Mouse (Mus musculus): ENCODE measurements around the gene Tent4b.

The Tent4b gene

GRCm38 (mm10) chr8:88228286-88228685 is 29.3 kb downstream of the Tent4b start:
- DNase-seq (ENCODE audit: low spot score in 2 of 2): no peak

GRCm38 (mm10) chr8:88228800-88229199 is 29.8 kb downstream of the Tent4b start:
- DNase-seq (ENCODE audit: low spot score in 2 of 2): no peak

GRCm38 (mm10) chr8:88236666-88237065 is 37.7 kb downstream of the Tent4b start:
- DNase-seq (ENCODE audit: low spot score in 2 of 2): no peak

DNA sequence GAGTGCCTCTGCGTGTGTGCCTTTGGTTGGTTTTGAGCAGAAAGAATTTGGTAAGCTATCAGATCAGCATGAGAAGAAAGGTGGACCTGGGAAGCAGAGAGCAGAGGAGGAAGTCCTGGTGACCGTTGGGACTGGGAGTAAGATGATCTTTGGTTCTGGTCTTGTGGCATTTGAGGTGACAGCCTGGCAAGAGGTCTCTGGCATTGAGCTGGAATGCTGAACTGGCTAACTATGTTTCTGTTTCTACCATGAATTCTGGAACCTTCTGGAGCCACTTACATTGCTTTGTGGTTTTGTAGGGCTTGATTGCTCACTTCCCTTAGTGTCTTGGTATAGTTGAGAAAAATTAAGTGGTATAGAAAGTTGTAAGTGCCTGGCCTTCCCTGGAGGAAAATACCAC is 38.6 kb downstream of the Tent4b start:
- no peak for DNase-seq (ENCODE audit: low spot score in 2 of 2)

DNA sequence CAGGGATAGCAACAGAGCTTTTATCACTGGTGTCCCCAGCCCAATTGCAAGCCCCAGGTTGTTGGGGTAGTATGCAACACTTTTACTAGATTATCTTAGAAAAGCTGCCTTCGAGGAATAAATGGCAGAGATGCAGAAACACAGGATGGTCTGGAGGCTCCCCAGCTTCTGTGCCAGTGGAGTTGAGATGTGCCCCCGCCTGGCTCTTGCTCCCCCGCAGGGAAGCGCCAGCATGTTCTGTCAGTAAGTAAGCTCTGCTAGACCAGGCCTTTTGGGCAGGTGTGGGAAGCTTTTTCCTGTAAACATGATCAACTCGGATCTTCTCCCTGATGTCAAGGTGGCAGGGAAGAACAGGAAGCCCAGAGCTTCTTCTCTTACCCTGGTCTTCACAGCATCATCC is 40.3 kb downstream of the Tent4b start:
- no peak for DNase-seq (ENCODE audit: low spot score in 2 of 2)

DNA sequence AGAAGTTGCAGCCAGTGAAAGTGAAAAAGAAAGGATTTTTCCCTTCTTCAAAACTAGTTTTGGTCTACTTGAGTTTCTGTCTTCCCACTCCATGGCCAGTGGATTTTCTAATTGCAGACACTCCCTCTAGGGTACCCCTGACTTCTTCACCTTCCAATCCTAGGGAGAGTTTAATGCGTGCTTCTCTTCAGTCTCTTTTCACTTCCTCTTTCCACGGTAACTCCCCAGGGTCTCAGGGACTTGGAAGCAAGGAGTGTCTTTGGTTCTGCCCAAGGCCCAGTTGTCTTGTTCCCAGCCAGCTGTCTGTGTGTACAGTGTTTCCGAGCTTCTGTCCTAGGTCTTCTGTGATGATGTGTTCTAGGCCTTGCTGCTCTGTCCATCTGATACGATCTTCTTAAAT is 42.9 kb downstream of the Tent4b start:
- DNase-seq (ENCODE audit: low spot score in 2 of 2): no peak

- peak; percentile 50 to 56 for DNase-seq (ENCODE audit: low spot score in 2 of 2)
These were observed 45.3 kb downstream of the Tent4b start for GRCm38 (mm10) chr8:88244298-88244697.

- DNase-seq (ENCODE audit: low spot score in 2 of 2): peak in 1 of 2 experiments; percentile 42
These were observed 53.8 kb downstream of the Tent4b start for GRCm38 (mm10) chr8:88252791-88253190.

DNA sequence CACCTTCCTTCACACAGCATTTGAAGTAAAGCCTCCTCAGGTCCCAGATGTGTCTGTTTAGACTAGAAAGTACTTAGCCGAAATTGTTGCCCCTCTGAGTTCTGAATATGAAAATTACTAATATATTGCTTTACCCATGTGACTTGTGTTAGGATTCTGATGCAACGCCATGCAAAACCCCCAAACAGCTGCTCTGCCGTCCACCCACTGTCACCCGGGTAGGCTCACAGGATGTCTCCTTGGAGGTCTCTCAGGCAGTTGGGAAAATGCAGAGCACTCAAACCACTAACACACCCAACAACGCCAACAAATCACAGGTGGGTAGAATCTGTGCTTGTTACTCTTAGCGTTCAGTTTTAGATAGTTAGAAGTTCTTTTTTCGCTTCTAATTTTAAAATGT is 55.9 kb downstream of the Tent4b start:
- DNase-seq (ENCODE audit: low spot score in 2 of 2): no peak

DNA sequence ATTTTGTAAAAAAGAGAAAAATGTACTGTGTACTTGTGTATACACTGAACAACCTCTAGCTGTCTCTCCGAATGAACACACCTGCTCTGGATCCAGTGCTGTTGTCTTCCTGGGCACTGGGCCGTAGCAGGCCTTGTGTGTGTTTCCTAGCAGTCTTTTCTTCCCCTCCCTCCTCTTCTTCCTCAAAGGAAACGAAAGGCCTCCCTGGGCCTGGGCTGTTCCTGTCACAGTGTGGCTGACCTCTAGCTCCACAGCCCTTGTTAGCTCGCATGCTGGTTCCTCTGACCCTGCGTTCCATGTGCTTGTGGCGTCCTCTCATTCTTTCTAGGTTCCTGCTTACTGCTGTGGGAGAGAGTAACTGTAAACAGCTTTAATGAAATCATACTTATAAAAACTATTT is 59.0 kb downstream of the Tent4b start:
- no peak for DNase-seq (ENCODE audit: low spot score in 2 of 2)

- DNase-seq (ENCODE audit: low spot score in 2 of 2): no peak
These were observed 59.5 kb downstream of the Tent4b start for GRCm38 (mm10) chr8:88258544-88258943.

GRCm38 (mm10) chr8:88260466-88260980 is 61.5 kb downstream of the Tent4b start:
- DNase-seq (ENCODE audit: low spot score in 2 of 2): no peak

DNA sequence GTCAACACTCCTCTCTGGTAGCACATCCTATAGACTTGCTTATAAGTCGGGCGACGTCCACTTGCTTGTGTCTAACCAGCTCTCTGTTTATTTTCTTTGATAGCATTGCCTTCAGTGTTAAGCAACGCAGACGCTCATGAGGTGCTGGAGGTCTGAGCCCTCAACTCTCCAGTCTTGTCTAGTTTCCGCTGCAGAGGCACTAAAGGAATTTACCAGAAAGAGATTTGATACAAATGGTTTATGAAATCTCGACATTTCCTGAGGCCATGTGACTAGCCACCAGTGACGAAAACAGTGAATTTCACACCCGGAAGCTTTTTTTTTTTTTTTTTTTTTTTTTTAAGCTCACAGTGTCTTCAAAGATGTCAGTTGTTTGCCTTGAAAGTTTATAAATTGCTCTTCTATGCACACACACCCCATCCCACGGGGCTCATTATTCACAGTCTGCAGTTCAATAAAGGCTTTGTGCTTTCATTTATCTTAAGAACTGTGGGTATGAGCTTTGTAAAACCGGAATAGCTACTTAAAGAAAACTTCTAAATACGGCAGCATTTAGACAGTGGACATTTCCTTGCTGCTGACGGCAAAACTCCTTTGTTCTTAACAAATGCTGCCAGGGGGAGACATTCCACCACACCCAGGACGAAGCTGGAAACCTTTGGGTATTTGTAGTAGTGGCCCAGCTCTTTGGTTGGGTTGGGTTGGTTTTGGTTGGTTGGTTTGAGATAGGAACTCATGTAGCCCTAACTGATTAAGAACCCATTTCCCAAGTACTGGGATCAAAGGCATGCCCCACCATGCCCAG is 64.0 kb downstream of the Tent4b start:
- no peak for DNase-seq (ENCODE audit: low spot score in 2 of 2)

DNA sequence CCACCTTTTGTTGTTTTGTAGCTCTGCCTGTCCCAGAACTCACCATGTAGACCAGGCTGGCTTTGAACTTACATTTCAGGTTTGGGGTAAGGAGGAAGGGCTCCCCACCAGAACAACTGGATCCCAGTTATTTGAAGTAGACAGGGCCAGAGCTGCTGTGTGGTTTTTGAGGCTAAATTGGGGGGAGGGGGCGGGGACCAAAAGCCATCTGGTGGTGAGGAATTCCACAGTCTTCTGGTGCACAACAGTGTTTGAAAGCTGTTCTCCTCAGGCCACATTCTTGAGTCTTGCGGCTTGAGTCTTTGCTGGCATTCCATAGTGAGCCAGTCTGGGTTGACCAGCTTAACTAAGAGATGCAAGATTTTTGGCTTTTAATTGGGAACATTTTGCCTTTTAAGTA is 66.5 kb downstream of the Tent4b start:
- DNase-seq (ENCODE audit: low spot score in 2 of 2): no peak

DNA sequence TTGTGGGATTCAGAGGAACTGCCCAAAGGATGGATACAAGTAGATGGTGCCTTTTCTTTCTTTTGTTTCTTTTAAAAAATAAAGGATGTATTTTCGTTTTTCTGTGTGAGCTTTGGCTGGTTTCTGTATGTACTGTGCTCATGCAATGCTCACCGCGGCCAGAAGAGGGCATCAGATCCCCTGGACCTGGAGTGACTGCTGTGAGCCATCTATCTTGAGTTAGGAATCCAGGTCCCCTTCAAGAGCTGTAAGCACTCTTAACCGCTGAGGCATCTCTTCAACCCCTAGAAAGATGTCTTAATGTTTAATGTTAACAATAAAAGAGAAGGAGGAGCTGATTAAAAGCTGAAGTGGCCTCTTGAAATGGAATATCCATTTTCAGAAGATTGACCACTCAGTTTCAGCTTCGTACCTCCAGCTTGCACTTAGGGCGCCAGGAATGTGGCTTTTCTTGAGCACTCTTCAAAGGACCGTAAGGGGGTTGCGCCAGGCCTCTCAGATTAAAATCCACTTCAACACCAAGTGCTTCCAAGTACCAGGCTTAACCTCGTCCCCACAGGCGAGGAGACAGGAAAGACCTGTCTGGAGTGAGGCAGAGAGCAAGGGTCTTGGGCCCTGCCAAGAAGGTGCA is 67.3 kb downstream of the Tent4b start:
- DNase-seq (ENCODE audit: low spot score in 2 of 2): peak; percentile 84 to 88

GRCm38 (mm10) chr8:88266801-88267403 is 67.9 kb downstream of the Tent4b start:
- no peak for DNase-seq (ENCODE audit: low spot score in 2 of 2)

GRCm38 (mm10) chr8:88269107-88269875 is 70.3 kb downstream of the Tent4b start:
- no peak for DNase-seq (ENCODE audit: low spot score in 2 of 2)

DNA sequence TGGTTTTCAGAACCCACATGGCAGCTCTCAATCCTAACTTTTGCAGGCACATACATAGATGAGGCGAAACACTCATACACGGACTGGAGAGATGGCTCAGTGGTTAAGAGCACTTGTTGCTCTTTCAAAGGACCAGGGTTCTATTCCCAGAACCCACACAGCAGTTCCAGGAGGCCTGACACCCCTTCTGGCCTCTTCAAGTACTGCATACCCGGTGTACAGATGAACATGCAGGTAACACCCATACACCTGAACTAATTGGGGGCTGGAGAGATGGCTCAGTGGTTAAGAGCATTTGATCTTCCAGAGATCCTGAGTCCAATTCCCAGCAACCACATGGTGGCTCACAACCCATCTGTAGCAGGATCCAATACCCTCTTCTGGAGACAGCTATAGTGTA is 71.1 kb downstream of the Tent4b start:
- no peak for DNase-seq (ENCODE audit: low spot score in 2 of 2)

DNA sequence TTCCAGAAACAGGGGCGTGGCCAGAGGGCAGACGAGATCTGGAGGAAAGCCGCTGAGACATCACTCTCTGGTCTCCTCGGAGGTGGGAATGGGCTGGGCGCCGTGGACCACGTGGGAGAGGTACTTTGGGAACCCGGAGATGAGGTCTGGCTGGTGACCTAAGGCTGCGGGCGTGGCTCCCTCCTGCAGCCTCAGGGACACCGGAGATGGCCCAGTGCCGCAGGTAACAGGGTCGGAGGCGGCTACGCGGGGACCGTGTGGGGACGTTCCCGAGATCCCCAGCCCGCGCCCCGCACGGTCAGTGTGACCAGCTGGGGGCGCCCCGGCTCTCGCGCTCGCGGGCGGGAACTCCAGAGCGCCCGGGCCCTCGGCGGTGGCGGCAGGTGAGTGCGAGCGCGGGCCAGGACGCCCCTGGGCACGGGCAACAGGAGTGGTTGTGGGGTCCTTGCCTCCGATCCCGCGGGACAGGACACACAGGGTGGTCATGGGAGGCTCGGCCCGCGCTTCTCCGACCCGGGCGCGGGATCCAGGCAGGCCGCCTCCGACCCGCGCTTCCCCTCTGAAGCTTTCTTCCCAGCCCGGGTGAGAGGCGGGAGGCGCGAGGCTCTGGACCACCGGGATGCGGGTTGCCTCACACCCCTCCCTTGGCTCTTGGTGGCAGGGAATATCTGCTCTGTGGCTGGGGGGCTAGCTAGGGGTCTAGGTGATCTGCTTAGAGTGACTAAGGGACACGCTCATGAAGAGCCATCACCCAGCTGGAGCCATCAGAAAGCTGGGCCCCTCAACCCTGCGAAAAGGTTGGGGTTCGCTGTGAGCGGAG is 73.4 kb downstream of the Tent4b start, which contains the start of gene Adcy7:
Gene Adcy7 (plus strand): TSS at position 173 of the 820 bp plus-strand sequence.
- DNase-seq (ENCODE audit: low spot score in 2 of 2): peak; percentile 51 to 54

DNA sequence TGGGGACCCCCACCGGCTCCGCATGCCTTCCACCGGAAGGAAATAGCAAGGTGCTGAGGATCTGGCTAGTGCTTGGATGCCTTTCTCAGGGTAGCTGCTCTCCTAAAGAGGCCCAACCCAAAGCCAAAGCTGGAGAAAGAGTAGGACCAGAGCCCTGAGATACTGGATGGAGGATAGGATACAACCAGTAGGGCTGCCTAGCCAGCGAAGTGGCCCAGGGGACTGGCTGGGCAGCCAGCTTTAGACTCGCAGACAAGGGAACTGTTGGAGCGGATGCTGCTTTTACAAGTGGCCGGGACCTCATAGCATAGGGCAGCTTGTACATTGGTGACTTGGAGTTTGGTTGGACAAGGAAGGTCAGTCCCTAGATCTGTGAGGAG is 74.0 kb downstream of the Tent4b start:
- no peak for DNase-seq (ENCODE audit: low spot score in 2 of 2)

- no peak for DNase-seq (ENCODE audit: low spot score in 2 of 2)
These were observed 75.1 kb downstream of the Tent4b start for GRCm38 (mm10) chr8:88274090-88274489.

All from right cerebral cortex, postnatal 10 days (tissue).